Mouse (Mus musculus) forebrain, embryonic 14.5 days (tissue): ENCODE measurements around the gene Arsb. TPM values are rescaled to one million over a fixed set of nuclear protein-coding genes. Genes with fewer than 3 reads are reported as not detected.

Source experiments
- ATAC-seq: fragments of 200-750 bp; cut with Nextera tagmentation; 2 replicates; pipeline ENCODE4 v1.8.0; 2017; ENCODE audit warnings: mild to moderate bottlenecking, moderate library complexity
- DNase-seq: peaks from one replicate; pipeline ENCODE4 v3.0.0-alpha.2; 2015; ENCODE audit warnings: low spot score
- H3K27ac ChIP-seq: fragments of 300-500 bp; sonication (generic); 2 replicates; pipeline ENCODE4 v1.5.1; 2014; ENCODE audit warnings: low read depth, mild to moderate bottlenecking, control low read depth, low read length, moderate library complexity
- H3K27me3 ChIP-seq: fragments of 300-500 bp; sonication (generic); replicated peaks from 2 replicates; pipeline ENCODE4 v1.6.1; 2014; ENCODE audit warnings: low read length, control low read depth, mixed read lengths; ENCODE audit not compliant: control insufficient read depth, insufficient read depth
- H3K36me3 ChIP-seq: fragments of 300-500 bp; sonication (generic); 2 replicates; pipeline ENCODE4 v1.6.1; 2014; ENCODE audit warnings: low read length, control low read depth; ENCODE audit not compliant: control insufficient read depth, insufficient read depth
- H3K4me1 ChIP-seq: fragments of 300-500 bp; sonication (generic); 2 replicates; pipeline ENCODE4 v1.6.1; 2014; ENCODE audit warnings: antibody characterized with exemption, low read length, control low read depth; ENCODE audit not compliant: control insufficient read depth, insufficient read depth
- H3K4me2 ChIP-seq: fragments of 300-500 bp; sonication (generic); 2 replicates; pipeline ENCODE4 v1.6.1; 2014; ENCODE audit warnings: mild to moderate bottlenecking, control low read depth, low read length
- H3K4me3 ChIP-seq: fragments of 300-500 bp; sonication (generic); 2 replicates; pipeline ENCODE4 v1.5.1; 2014; ENCODE audit warnings: low read depth, low read length, control low read depth
- H3K9ac ChIP-seq: fragments of 300-500 bp; sonication (generic); 2 replicates; pipeline ENCODE4 v1.6.1; 2014; ENCODE audit warnings: mild to moderate bottlenecking, low read length, control low read depth, moderate library complexity
- H3K9me3 ChIP-seq: fragments of 300-500 bp; sonication (generic); replicated peaks from 2 replicates; pipeline ENCODE4 v1.6.1; 2016; ENCODE audit warnings: low read length, control low read depth, mixed read lengths; ENCODE audit not compliant: control insufficient read depth
- WGBS: fragments of 180-500 bp; shearing (Covaris S2); extraction: QIAGEN DNeasy Blood & Tissue Kit; methylation state at CpG from one replicate; pipeline ENCODE4 v1.1.7; 2014; 5-methylcytosine and 5-hydroxymethylcytosine counted together
- polyA plus RNA-seq: library from polyadenylated mRNA; unstranded; fragments of >200 nt; fragmentation: Nextera tagmentation; extraction: Ambion mirVana; gene quantifications from 2 replicates; pipeline ENCODE4 v1.2.1, GENCODE M21; 2014

Arsb gene
- polyA plus RNA-seq, 1 experiment from 2014 or later, result 10.0 TPM

GRCm38 (mm10) chr13:93915641-93916570 lies 144.5 kb downstream of the Arsb start:
- Histone ChIP-seq H3K9me3 (no peaks in the 10 kb centered on the region), H3K27ac (no peak overlapping the region), H3K27me3 (no peaks in the 10 kb centered on the region), H3K9ac (no peak overlapping the region), H3K4me3 (no peak overlapping the region), H3K4me2 (no peak overlapping the region), H3K4me1 (no peaks in the 10 kb centered on the region), H3K36me3 (no peaks in the 10 kb centered on the region)
- DNase-seq (no peak), ATAC-seq (no peak)
- WGBS, result 53% methylated on average over 16 of the region's 16 CpGs

GRCm38 (mm10) chr13:93919536-93919935 lies 148.1 kb downstream of the Arsb start:
- Histone ChIP-seq H3K4me1 (no peaks in the 10 kb centered on the region), H3K9me3 (no peaks in the 10 kb centered on the region), H3K27ac (no peak overlapping the region), H3K9ac (no peak overlapping the region), H3K4me2 (no peak overlapping the region), H3K27me3 (no peaks in the 10 kb centered on the region), H3K4me3 (no peak overlapping the region), H3K36me3 (no peaks in the 10 kb centered on the region)
- ATAC-seq (no peak), DNase-seq (no peak)
- 79% methylated on average over 3 of the region's 3 CpGs for WGBS

DNA sequence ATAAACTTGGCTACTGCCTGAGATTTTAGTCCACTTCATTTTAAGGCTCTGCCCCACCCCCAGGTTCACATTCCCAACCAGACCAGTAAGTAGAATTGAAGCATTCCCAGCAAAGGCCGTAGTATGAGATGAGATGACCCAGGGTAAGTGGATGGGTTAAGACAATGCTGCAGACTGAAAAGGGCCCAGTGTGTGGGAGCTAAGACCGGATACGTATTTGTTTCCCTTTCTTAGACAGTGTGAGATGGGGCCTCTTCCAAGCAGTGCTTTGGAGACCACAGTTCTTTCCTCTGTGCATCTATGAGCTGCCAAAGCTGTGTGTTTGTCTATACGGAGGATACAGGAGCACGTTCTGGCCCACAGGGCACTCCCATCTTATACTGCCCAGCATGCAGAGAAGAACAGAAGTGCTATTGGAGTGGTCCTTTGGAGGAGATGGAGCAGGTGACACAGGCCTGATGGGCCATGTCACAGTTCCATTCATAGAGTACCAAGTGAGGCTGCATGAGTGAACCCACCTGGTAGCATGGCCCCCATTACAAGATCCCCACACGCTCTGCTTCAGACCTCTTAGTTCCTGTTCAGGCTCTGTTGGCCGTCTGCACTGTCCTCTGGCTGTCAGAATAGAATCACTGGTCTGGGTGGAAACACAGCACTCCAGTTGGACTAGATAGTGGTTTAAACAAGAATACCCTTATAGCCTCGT lies 148.8 kb downstream of the Arsb start:
- ATAC-seq, result no peak
- 72% methylated on average over 8 of the region's 8 CpGs for WGBS
- Histone ChIP-seq H3K27ac (no peak overlapping the region), H3K36me3 (no peaks in the 10 kb centered on the region), H3K9me3 (no peaks in the 10 kb centered on the region), H3K9ac (no peak overlapping the region), H3K4me1 (no peaks in the 10 kb centered on the region), H3K4me2 (no peak overlapping the region), H3K27me3 (no peaks in the 10 kb centered on the region), H3K4me3 (no peak overlapping the region)
- no peak for DNase-seq

GRCm38 (mm10) chr13:93920786-93921300 lies 149.4 kb downstream of the Arsb start:
- Histone ChIP-seq H3K4me1 (no peaks in the 10 kb centered on the region), H3K36me3 (no peaks in the 10 kb centered on the region), H3K27me3 (no peaks in the 10 kb centered on the region), H3K27ac (no peak overlapping the region), H3K4me2 (no peak overlapping the region), H3K4me3 (no peak overlapping the region), H3K9ac (no peak overlapping the region), H3K9me3 (no peaks in the 10 kb centered on the region)
- 83% methylated on average over 4 of the region's 4 CpGs for WGBS
- ATAC-seq (no peak), DNase-seq (no peak)

- Histone ChIP-seq H3K4me3 (no peak overlapping the region), H3K9ac (no peak overlapping the region), H3K4me1 (no peaks in the 10 kb centered on the region), H3K4me2 (no peak overlapping the region), H3K27ac (no peak overlapping the region), H3K36me3 (no peaks in the 10 kb centered on the region), H3K9me3 (no peaks in the 10 kb centered on the region), H3K27me3 (no peaks in the 10 kb centered on the region)
- no peak for DNase-seq
- ATAC-seq, result no peak
- 88% methylated on average over 5 of the region's 5 CpGs for WGBS
These were observed 150.6 kb downstream of the Arsb start for GRCm38 (mm10) chr13:93921831-93922565.

GRCm38 (mm10) chr13:93922566-93922910 lies 151.1 kb downstream of the Arsb start:
- Histone ChIP-seq H3K4me1 (no peaks in the 10 kb centered on the region), H3K9ac (no peak overlapping the region), H3K9me3 (no peaks in the 10 kb centered on the region), H3K27ac (no peak overlapping the region), H3K4me2 (no peak overlapping the region), H3K27me3 (no peaks in the 10 kb centered on the region), H3K4me3 (no peak overlapping the region), H3K36me3 (no peaks in the 10 kb centered on the region)
- ATAC-seq (no peak), DNase-seq (no peak)
- WGBS, result 92% methylated on average over 7 of the region's 7 CpGs

- Histone ChIP-seq H3K4me1 (no peaks in the 10 kb centered on the region), H3K4me2 (no peak overlapping the region), H3K9me3 (no peaks in the 10 kb centered on the region), H3K27me3 (no peaks in the 10 kb centered on the region), H3K36me3 (no peaks in the 10 kb centered on the region), H3K27ac (no peak overlapping the region), H3K4me3 (no peak overlapping the region), H3K9ac (no peak overlapping the region)
- DNase-seq, result no peak
- ATAC-seq, result no peak
- 79% methylated on average over 9 of the region's 9 CpGs for WGBS
These were observed 153.5 kb downstream of the Arsb start for GRCm38 (mm10) chr13:93924735-93925432.

DNA sequence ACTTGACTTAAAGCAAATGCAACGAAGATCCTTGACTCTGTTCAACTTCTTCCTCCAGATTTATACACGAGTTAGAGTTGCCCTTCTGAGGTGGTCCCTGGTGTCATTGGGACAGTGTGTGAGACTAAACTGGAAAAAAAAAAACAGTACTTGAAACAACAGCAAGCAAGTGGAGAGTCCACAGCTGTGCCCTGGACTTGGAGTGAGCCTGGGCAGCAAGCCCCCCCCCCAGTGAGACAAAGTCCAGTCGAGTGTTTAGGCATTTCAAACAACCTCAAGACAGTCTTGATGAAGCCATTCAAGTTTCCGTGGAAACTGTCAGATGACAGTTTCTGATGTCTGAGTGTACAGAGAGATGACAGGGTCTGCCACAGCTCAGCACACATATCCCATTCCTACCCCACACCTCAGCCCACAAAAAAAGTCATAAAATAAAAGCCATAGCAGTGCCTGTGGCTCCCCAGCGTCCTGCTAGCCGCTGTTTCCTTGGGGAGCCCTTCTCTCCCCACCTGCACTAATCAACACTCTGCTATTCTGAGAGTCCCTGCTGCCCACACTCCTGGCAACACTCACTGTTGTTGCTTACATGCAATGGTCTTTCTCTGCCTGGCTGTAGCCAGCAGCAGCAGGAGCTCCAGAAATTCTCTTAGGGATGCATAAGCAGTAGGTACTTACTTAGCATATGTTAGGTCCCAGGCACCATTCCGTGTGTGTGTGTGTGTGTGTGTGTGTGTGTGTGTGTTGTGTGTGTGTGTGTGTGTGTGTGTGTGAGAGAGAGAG lies 159.3 kb downstream of the Arsb start:
- Histone ChIP-seq H3K9ac (no peak overlapping the region), H3K36me3 (no peaks in the 10 kb centered on the region), H3K4me3 (no peak overlapping the region), H3K9me3 (no peaks in the 10 kb centered on the region), H3K27ac (no peak overlapping the region), H3K4me2 (no peak overlapping the region), H3K4me1 (no peaks in the 10 kb centered on the region), H3K27me3 (no peaks in the 10 kb centered on the region)
- DNase-seq (no peak), ATAC-seq (no peak)
- WGBS, result 64% methylated on average over 7 of the region's 7 CpGs
